Mouse (Mus musculus): Measurements from ENCODE around the gene Luc7l3. TPM values are rescaled to one million over a fixed set of nuclear protein-coding genes. Genes with fewer than 3 reads are reported as not detected.

The Luc7l3 gene
- total RNA-seq, 2 experiments from 2014 or later = 41.1 to 48.6 TPM

- TF ChIP-seq CTCF (IDR thresholded peaks at IDR 0.05) = no peak
- no peak for DNase-seq
- no peak overlapping the region for H3K4me3 ChIP-seq
- intact Hi-C loops (cut with DNase I) = loop anchor here (5.0 kb wide), 1 partner anchor 249 kb away; the partner anchor contains the start of gene Spata20
- no peak overlapping the region for H3K27ac ChIP-seq
Measured at GRCm38 (mm10) chr11:94238786-94239185, 83.0 kb downstream of the Luc7l3 start.

Other genes with a start within 250 kb of the Luc7l3 start
- gene Tob1, start 110.5 kb downstream of the Luc7l3 start, total RNA-seq (2021) = 100 to 1,000 TPM; 177 to 277 TPM
- gene Wfikkn2, start 76.0 kb downstream of the Luc7l3 start, total RNA-seq (2021) = 1 to 10 TPM; 6.9 to 8.3 TPM
- gene Gm21885, start 40.1 kb downstream of the Luc7l3 start, total RNA-seq (2021) = not detected
- gene Ankrd40, start 6.0 kb upstream of the Luc7l3 start, total RNA-seq (2021) = 100 to 1,000 TPM; 203 to 264 TPM
- under 1 TPM; 0.46 to 0.53 TPM for gene Abcc3, start 71.0 kb upstream of the Luc7l3 start, total RNA-seq (2021)
- 1 to 10 TPM; 1.2 to 3.0 TPM for gene Cacna1g, start 152.2 kb upstream of the Luc7l3 start, total RNA-seq (2021)
- not detected for gene Spata20, start 164.2 kb upstream of the Luc7l3 start, total RNA-seq (2021)
- under 1 TPM in 1 of 2 experiments, not detected in 1; 0.05 TPM for gene Epn3, start 178.0 kb upstream of the Luc7l3 start, total RNA-seq (2021)
- not detected for gene Mycbpap, start 199.8 kb upstream of the Luc7l3 start, total RNA-seq (2021)
- 1 to 10 TPM; 2.9 to 4.1 TPM for gene Rsad1, start 227.3 kb upstream of the Luc7l3 start, total RNA-seq (2021)
- 10 to 100 TPM in 1 of 2 experiments, 1 to 10 TPM in 1; 9.5 to 69.2 TPM for gene Chad, start 243.1 kb upstream of the Luc7l3 start, total RNA-seq (2021)

Data from gastrocnemius, adult 2 months (tissue).